Mouse (Mus musculus) cerebellum, adult 2 months (tissue): ENCODE results near the gene Olfr46. TPM values are rescaled to one million over a fixed set of nuclear protein-coding genes. Genes with fewer than 3 reads are reported as not detected.
"Not testable (repeated sequence)": the region's sequence is repeated elsewhere in the genome, so short reads cannot be mapped to it uniquely, and the experiment has no call there.

Experiments
- DNase-seq, 2 experiments: peaks; one replicate each; pipeline ENCODE4 v3.0.0; 2021
- H3K27ac ChIP-seq: fragments of 200-500 bp; 2 replicates; pipeline ENCODE4 v1.5.1; 2012; ENCODE audit warnings: low read length, control low read depth, inconsistent platforms; ENCODE audit not compliant: insufficient read depth
- H3K27me3 ChIP-seq: fragments of 200-500 bp; 2 replicates; pipeline ENCODE4 v1.6.1; 2012; ENCODE audit warnings: inconsistent platforms, mild to moderate bottlenecking, low read length, moderate library complexity; ENCODE audit not compliant: control insufficient read depth, insufficient read depth
- H3K4me1 ChIP-seq: fragments of 200-500 bp; 2 replicates; pipeline ENCODE4 v1.6.1; 2011; ENCODE audit warnings: low read length; ENCODE audit not compliant: control insufficient read depth, insufficient read depth
- H3K4me3 ChIP-seq: fragments of 200-500 bp; replicated peaks from 2 replicates; pipeline ENCODE3; 2011; ENCODE audit warnings: mild to moderate bottlenecking, low read depth, low read length, control low read depth; ENCODE audit not compliant: insufficient read depth
- CTCF ChIP-seq: fragments of 200-500 bp; IDR thresholded peaks from 2 replicates; pipeline ENCODE4 v1.5.1; 2011; ENCODE audit warnings: low read depth, mild to moderate bottlenecking, control low read depth, low read length, moderate library complexity, borderline replicate concordance; ENCODE audit not compliant: insufficient read depth
- POLR2A ChIP-seq: fragments of 200-500 bp; IDR thresholded peaks from 2 replicates; pipeline ENCODE4 v1.6.1; 2011; ENCODE audit warnings: low read length, control low read depth, borderline replicate concordance; ENCODE audit not compliant: insufficient read depth
- WGBS: fragments of 180-500 bp; shearing (Covaris S2); methylation state at CpG from one replicate; pipeline ENCODE4 v1.1.7; 2018; 5-methylcytosine and 5-hydroxymethylcytosine counted together
- polyA plus RNA-seq: library from polyadenylated mRNA; depleted of rRNA; stranded (reverse); fragments of >200 nt; gene quantifications from 2 replicates; pipeline ENCODE4 v1.2.3, GENCODE M21; 2012; rRNA removed

Olfr46 gene
- not detected in 2 replicates for polyA plus RNA-seq

DNA sequence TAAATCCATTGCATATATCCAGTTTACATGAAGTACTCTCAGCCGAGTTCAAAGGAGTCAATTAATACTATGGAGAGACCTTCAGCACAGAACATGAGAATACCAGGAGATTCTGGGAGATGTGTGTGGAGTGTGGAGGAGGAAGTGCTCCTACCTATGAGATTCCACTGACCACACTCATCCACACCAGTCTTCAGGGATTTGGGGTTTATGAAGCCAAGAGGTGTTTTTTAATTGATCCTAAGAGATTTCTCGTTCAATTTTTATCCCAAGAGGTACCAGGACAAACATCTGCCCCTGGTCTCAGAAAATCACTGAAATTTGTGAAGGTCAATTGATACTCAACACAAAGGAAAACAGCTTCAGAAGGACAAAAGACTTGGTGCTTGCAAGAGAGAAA, at the start of gene Olfr46:
TSS of gene Olfr46 (plus strand) at position 301 of the 400 bp plus-strand sequence.
- DNase-seq, H3K27ac ChIP-seq, H3K4me1 ChIP-seq, H3K27me3 ChIP-seq, H3K4me3 ChIP-seq: not testable (repeated sequence)
- WGBS, result 78% methylated on average over 2 of the region's 2 CpGs

DNA sequence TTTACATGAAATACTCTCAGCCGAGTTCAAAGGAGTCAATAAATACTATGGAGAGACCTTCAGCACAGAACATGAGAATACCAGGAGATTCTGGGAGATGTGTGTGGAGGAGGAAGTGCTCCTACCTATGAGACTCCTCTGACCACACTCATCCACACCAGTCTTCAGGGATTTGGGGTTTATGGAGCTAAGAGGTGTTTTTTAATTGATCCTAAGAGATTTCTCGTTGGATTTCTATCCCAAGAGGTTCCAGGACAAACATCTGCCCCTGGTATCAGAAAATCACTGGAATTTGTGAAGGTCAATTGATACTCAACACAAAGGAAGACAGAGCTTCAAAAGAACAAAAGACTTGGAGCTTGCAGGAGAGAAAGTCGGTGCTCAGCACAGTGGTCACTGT, 33.5 kb upstream of the Olfr46 start, which contains the start of gene Olfr538:
TSS of gene Olfr538 (plus strand) at position 301 of the 400 bp plus-strand sequence.
- TF ChIP-seq POLR2A, result no peak
- no peak for TF ChIP-seq CTCF
- 50% methylated on average over 3 of the region's 3 CpGs for WGBS
- Histone ChIP-seq H3K4me1 (no peaks in the 10 kb centered on the region), H3K27ac (no peak within 1 kb of the TSS), H3K27me3 (no peaks in the 10 kb centered on the region), H3K4me3 (no peak within 1 kb of the TSS)
- DNase-seq, result no peak

DNA sequence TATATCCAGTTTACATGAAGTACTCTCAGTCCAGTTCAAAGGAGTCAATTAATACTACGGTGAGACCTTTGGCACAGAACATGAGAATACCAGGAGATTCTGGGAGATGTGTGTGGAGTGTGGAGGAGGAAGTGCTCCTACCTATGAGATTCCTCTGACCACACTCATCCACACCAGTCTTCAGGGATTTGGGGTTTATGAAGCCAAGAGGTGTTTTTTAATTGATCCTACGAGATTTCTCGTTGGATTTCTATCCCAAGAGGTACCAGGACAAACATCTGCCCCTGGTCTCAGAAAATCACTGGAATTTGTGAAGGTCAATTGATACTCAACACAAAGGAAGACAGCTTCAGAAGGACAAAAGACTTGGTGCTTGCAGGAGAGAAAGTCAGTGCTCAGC, 27.6 kb downstream of the Olfr46 start, which contains the start of gene Olfr61:
TSS of gene Olfr61 (plus strand) at position 301 of the 400 bp plus-strand sequence.
- not testable (repeated sequence) for H3K4me1 ChIP-seq, DNase-seq, H3K27me3 ChIP-seq, H3K27ac ChIP-seq, H3K4me3 ChIP-seq
- 81% methylated on average over 3 of the region's 3 CpGs for WGBS

DNA sequence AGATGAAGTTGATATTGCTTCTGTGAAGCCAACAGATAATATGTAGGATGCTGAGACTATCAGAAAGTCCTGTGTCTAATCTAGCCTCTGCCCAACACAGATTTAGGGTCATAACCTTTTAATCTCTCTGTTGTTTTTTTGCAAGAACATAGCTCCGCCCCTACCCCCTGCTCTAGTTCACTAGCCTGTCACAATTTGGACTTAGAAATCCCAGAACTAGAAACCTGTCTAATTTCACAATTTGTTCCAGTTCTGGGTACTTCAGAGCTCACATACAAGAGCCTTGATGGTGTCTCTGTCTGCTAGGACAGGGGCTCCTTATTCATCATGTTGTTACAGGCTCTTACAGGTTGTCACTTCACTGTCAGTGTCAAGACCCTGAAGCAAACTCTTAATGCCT, 29.5 kb downstream of the Olfr46 start:
- DNase-seq, result no peak
- TF ChIP-seq POLR2A (no peak), CTCF (no peak)
- Histone ChIP-seq H3K27me3 (no peaks in the 10 kb centered on the region), H3K4me3 (no peak overlapping the region), H3K27ac (no peak overlapping the region), H3K4me1 (no peaks in the 10 kb centered on the region; the same call in 1 of the 2 replicates)
- 72% methylated on average over 1 of the region's 1 CpGs for WGBS

DNA sequence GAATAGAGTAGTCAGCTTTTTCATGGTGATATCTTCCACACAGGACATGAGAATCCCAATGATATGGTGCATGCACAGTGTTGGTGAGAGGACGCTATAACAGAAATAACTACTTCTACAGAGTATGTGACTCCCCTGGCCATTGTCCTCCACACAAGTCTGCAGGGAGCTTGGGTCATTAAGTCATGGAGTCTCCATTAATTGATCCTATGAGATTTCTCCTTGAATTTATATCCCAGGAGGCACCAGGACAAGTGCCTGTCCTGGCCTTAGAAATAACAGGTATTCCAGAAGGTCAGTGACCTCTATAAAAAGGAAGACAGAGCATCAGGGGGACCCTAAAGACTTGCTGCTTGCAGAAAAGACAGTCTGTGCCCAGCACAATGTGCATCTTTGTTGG, 45.1 kb downstream of the Olfr46 start, which contains the start of gene Olfr53:
TSS of gene Olfr53 (plus strand) at position 301 of the 400 bp plus-strand sequence.
- WGBS, result 86% methylated on average over 1 of the region's 1 CpGs
- Histone ChIP-seq H3K27ac (no peak within 1 kb of the TSS), H3K4me3 (no peak within 1 kb of the TSS), H3K27me3 (no peaks in the 10 kb centered on the region), H3K4me1 (no peaks in the 10 kb centered on the region)
- TF ChIP-seq POLR2A (no peak), CTCF (no peak)
- no peak for DNase-seq

DNA sequence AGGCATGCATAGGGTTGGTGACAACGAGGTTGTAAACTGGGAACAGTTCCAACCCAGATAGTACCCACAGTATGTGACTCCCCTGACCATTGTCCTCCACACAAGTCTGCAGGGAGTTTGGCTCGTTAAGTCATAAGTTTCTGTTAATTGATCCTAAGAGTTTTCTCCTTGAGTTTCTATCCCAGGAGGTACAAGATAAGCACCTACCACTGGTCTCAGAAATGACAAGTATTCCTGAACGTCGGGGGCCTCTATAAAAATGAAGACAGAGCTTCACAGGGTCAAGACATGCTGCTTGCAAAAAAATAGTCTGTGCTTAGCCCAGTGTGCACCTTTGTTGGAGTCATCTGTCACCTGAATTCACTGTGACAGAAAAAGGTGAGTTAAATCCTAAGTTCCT, 58.6 kb downstream of the Olfr46 start, which contains the start of gene Olfr539:
TSS of gene Olfr539 (plus strand) at position 301 of the 400 bp plus-strand sequence.
- H3K4me3 ChIP-seq, result no peak within 1 kb of the TSS
- no peak for TF ChIP-seq CTCF
- TF ChIP-seq POLR2A, result no peak
- H3K4me1 ChIP-seq, result no peaks in the 10 kb centered on the region
- DNase-seq, result no peak
- WGBS, result 58% methylated on average over 4 of the region's 4 CpGs
- no peak within 1 kb of the TSS for H3K27ac ChIP-seq
- H3K27me3 ChIP-seq, result no peaks in the 10 kb centered on the region

Other genes with a start within 250 kb of the Olfr46 start
- not detected in 2 replicates for gene Olfr60, start 239.6 kb upstream of the Olfr46 start, polyA plus RNA-seq
- gene Olfr530, start 224.9 kb upstream of the Olfr46 start, polyA plus RNA-seq, result not detected in 2 replicates
- not detected in 2 replicates for gene Olfr531, start 198.4 kb upstream of the Olfr46 start, polyA plus RNA-seq
- gene Olfr532, start 179.6 kb upstream of the Olfr46 start, polyA plus RNA-seq, result not detected in 2 replicates
- not detected in 2 replicates for gene Olfr533, start 137.9 kb upstream of the Olfr46 start, polyA plus RNA-seq
- not detected in 2 replicates for gene Olfr535, start 117.1 kb upstream of the Olfr46 start, polyA plus RNA-seq
- not detected in 2 replicates for gene Olfr536, start 93.9 kb upstream of the Olfr46 start, polyA plus RNA-seq
- not detected in 2 replicates for gene Olfr538, start 33.4 kb upstream of the Olfr46 start, polyA plus RNA-seq
- gene Olfr61, start 27.7 kb downstream of the Olfr46 start, polyA plus RNA-seq, result not detected in 2 replicates
- gene Olfr53, start 45.2 kb downstream of the Olfr46 start, polyA plus RNA-seq, result not detected in 2 replicates
- gene Olfr539, start 58.7 kb downstream of the Olfr46 start, polyA plus RNA-seq, result not detected in 2 replicates
- not detected in 2 replicates for gene Olfr45, start 80.7 kb downstream of the Olfr46 start, polyA plus RNA-seq
- not detected in 2 replicates for gene Olfr541, start 96.0 kb downstream of the Olfr46 start, polyA plus RNA-seq
- 0.18 and 0.25 TPM in 2 replicates for gene Cyp2e1, start 162.5 kb downstream of the Olfr46 start, polyA plus RNA-seq
- gene Syce1, start 186.6 kb downstream of the Olfr46 start, polyA plus RNA-seq, result 0.11 and 0.79 TPM in 2 replicates
- gene Zfp941, start 220.9 kb downstream of the Olfr46 start, polyA plus RNA-seq, result 13.2 and 14.5 TPM in 2 replicates
- gene Urah, start 233.7 kb downstream of the Olfr46 start, polyA plus RNA-seq, result 0.38 and 0.62 TPM in 2 replicates
- not detected in 2 replicates for gene Scgb1c1, start 244.3 kb downstream of the Olfr46 start, polyA plus RNA-seq
- 0.13 TPM in 1 of 2 replicates, not detected in the other for gene Odf3, start 246.5 kb downstream of the Olfr46 start, polyA plus RNA-seq